Mouse (Mus musculus) lung, postnatal 4 days (tissue): Measurements from ENCODE around the gene Wrb.
"Not testable (repeated sequence)": the region's sequence is repeated elsewhere in the genome, so short reads cannot be mapped to it uniquely, and the experiment has no call there.

Source experiments
- DNase-seq, 2 experiments: peaks; one replicate each; pipeline ENCODE4 v3.0.0; 2021

Gene Wrb

DNA sequence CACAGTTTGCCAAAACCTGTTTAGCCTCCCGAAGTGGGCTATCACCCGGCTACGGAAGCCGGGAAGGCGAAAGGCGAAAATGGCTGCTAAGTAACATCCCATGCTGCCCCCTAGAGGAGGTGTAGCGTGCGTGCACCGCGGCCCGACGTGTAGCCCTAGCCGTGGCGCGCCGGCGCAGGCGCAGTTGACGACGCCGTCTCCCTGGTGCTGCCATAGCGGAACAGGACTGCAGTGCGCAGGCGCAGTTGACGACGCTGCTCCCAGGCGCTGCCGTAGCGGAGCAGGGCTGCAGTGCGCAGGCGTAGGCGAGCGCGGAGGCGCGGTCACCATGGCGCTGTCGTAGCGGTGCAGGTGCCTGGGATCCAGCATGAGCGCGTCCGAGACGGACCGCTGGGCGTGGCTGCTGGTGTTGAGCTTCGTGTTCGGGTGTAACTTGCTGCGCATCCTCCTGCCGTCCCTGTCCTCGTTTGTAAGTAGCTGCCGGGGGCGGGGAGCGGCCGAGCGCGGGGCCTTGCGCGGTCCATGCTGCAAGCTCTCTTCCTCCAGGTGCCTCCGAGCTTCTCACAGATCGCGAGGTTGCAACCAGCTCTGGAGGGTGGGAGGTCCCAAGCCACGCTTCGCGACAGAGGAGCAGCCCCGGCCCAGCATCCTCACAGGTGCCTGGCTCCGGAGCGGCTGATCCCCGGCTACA lies at the start of gene Wrb:
Wrb (plus strand) TSS at position 298 of the 691 bp plus-strand sequence.
- peak; percentile 100 for DNase-seq

DNA sequence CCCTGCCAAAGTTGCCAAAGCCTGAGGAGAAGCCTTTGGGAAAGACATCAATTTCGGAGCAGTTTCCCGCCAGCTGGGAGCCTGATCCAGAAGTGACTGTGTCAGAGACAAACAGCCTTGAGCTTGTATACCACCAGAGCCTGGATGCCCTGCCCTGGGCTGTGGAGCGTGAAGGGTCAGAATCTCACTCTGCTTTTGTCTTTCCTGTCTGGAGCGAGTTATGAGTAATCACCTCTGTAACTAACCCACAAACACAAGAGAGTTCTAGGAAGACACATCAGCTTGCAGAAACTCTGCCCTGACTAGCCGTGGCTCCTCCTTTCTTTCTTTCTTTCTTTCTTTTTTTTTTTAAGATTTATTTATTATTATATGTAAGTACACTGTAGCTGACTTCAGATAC lies 49.2 kb upstream of the Wrb start:
- no peak for DNase-seq

DNA sequence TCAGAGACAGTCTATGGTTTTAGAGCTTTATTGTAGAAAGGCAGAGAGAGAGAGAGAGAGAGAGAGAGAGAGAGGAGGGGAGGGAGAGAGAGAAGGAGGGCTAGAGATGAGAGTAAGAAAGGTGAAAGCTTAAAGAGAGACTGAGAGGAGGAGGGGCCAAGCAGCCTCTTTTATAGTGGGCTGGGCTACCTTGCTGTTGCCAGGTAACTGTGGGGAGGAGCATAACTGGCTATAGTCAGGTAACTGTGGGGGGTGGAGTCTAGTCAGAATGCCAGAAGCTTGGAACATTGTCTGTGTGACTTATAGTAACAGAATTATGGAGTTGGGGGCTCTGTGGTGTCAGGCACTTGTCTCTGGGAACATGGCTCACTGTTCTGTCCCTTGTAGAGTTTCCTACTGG lies 47.4 kb upstream of the Wrb start:
- not testable (repeated sequence) for DNase-seq

DNA sequence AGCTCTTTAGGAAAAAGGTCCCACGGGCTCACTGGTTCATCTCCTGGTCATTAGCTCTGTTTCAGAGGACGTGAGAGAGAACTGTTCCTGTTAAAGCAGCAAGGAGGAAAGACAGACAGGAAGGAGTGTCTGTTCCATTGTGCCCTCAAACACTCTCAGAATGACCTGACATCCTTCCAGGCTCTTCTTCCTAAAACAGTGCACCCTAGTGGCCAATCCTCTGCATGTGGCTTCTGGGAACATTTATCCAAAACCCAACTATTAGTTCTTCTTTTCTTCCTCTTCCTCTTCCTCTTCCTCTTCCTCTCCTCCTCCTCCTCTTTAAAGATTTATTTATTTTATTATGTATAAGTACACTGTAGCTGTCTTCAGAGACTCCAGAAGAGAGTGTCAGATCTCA lies 42.2 kb upstream of the Wrb start:
- peak in 1 of 2 experiments; percentile 43 for DNase-seq

DNA sequence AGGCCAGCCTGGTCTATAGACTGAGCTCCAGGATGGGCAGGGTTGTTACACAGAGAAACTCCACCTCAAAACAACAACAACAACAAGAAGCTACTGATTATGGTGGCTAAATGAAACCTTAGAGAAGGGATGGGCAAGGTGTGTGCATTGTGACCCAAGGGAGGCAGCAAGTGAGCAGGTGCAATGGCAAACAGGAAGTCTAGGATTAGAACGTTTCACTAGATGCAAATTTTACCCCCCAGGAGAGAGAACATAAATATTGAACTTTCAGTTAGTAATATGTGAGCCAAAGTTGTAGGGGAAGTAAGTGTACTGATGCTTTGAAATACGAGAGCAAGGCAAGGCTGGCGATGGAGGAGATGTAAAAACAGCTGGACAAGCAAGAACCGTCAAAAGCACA lies 35.5 kb upstream of the Wrb start:
- DNase-seq: no peak

DNA sequence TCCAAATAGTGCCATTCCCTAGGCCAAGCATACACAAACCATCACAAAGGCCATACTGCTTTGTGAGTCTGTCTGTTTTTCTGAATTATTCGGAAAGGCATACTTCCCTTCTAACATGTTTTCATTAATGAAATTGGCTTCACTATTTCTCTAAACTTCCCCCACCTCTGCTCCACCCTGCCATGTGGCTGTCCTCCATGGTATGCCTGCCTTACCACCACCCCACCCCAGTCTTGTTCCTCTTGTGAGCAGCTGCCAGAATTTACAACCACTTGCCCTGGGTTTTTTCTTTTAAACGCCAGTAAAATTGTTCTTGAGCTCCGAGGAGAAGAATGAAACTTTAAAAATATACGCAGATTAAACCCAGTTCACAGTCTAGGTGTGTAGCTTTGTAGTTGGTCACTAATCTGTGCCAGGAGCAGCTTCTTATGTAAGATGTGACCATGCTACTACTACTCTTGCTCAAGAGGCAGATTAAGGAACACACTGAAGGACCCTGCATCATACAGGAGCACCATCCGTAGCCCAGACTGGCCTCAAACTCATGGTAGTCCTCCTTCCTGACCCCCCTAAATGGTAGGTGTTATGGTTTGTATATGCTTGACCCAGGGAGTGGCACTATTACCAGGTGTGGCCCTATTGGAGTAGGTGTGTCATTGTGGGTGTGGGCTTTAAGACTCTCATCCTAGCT lies 34.4 kb upstream of the Wrb start:
- no peak for DNase-seq

DNA sequence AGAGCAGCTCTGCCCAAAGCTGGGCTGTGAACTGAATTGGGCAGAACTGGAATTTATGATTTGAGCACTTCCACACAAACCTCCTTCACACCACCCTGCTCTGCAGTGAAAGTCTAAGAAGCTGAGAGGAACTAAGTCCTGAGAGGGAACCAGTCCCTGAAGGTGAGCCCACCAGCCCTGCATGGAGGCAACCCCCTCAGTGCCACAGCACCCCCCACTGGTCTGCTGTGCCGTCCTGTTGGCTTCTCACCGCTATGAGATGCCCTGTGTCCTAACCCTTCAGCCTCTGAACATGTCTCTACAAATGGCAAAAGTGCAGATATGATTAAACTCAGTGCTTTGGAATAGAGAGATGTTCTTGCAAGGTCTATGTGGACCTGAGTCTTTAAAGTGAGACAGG lies 32.4 kb upstream of the Wrb start:
- no peak for DNase-seq

DNA sequence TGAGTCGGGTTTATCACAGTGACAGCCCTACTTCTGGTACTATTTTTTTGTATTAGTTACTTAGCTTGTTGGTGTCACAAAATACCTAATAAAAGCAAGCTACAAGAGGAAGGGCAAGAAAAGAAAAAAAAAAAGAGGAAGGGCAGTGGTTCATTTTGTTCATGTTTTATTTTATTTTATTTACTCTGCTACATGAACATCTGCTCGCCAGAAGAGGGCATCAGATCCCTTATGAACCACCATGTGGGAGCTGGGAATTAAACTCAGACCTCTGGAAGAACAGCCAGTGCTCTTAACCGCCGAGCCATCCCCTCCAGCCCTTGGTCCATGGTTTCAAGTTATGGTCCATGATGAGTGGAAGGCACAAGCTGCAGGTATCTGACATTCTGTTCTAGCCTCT lies 30.5 kb upstream of the Wrb start:
- DNase-seq: no peak

DNA sequence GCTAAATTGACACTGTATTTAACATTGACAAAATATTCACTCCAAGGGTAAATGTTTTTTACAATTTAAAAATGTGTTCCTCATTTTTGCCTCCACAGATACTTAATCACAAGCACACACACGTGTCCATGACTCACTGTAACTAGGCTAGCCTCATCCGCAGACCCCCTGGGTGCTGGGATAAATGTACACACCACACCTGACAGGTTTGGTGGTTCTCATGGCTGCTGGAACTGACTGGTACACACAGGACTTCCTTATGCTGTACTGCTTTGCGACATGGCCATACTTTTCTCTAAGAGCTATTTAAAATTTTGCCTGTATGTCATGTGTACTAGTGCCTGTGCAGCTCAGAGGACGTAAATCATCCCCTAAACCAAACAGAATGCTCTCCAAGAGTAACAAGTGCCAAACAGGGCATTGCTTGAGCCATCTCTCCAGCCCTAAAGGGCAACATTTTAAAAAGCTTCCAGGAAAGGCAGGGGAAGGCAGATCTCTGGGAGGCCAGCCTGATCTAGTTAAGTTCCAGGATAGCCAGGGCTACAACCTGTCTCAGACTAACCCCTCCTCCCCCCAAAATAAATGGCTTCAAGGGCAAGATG lies 25.1 kb upstream of the Wrb start:
- DNase-seq: no peak

DNA sequence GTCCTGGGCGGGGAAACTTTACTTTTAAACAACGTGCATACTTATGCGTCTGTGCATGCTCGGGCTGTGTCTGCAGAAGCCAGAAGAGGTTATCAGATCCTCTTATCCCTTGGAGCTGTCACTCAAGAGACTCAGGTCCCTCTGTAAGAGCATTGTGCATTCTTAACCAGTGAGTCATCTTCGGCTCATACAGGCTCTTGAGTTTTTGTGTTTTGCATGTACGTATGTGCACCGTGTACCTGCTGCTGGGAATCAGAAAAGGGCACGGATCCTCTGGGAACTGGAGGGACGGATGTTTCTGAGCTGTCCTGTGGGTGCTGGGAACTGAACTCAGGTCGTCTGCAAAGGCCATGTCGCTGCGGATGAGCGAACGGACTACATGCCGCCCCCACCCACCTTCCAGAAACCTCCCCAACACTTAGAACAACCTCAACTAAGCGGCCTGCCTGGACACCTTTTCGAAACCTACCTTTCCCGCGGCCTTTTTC lies 18.5 kb upstream of the Wrb start:
- peak; percentile 35 to 41 for DNase-seq

DNA sequence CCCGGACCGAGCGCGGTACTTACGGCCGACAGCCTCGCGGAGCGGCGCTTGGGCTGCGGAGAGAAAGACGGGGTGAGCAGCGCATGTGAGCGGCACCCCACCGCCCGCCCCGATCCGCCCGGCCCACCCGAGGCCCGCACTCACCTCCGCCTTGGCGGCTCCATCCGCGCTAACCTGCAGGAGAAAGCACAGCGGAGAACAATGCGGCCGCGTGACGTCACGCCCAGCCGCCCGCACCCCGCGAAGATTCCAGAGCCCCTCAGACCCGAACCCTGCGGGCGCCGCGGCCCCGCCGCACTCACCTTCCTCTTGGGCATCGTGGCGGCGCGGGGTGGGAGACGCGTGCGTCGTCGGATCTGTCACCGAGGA lies 17.9 kb upstream of the Wrb start:
- DNase-seq: no peak

DNA sequence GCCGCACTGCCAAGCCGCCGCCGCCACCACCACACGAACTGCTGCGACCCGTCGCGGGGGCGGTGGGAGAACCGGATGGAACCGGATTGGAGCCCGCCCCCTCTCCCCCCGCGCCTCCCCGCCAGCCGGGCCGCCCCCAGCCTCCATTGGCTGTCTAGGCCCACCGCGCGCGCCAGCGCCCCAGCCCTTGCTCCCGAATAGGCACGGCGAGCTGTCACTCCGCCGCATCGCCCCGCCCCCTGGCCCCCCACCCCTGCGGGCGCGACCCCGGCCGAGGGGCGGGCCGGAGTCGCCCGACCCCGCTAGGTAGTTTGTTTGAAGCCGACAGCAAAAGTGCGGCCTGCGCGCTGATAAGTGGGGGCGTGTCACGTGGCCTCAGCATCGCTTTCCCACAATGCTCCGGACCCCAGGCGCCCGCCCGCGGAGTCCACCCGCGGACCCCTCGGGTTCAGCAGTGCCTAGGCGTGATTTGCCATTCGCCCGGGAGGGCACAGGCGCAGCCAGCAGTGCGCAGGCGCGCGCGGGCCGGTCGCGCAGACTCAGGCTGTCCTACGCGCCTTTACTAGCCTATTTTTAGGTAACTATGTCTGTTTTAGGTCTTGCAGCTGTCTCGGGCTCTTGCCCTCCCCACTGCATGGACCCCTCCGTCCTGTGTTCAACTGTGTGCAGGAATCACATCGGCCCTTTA lies 17.4 kb upstream of the Wrb start, which contains the start of gene Hmgn1:
Hmgn1 (minus strand) TSS at position 73 of the 688 bp plus-strand sequence.
- DNase-seq: peak; percentile 97 to 99

DNA sequence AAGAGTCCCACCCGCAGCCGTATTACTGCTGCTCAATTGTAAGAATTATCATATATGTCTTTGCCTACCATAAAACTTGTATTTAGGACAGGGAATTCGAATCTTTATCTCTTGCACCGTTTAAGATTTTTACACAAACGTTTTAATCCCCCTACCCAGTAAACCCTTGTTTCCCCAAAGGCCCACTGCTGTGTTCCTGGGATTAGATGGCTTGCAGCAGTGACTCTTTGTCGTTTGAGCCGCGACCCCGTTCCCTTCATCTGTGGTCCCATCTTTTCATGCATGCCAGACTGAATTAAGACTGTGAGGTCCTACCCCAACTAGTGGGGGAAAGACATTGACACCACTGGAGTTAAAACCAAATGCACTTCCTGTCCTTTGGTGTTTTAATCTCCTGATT lies 16.7 kb upstream of the Wrb start:
- DNase-seq: no peak

DNA sequence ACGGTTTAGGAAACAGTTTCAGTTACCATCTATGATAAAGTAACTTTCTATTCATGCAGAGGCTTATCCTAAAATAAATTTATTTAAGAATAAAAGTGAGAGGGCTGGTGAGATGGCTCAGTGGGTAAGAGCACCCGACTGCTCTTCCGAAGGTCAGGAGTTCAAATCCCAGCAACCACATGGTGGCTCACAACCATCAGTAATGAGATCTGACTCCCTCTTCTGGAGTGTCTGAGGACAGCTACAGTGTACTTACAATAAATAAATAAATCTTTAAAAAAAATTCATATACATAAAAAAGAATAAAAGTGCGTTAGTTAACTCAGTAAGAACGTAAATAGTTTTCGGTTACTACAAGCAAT lies 478 bp upstream of the Wrb start:
- not testable (repeated sequence) for DNase-seq

DNA sequence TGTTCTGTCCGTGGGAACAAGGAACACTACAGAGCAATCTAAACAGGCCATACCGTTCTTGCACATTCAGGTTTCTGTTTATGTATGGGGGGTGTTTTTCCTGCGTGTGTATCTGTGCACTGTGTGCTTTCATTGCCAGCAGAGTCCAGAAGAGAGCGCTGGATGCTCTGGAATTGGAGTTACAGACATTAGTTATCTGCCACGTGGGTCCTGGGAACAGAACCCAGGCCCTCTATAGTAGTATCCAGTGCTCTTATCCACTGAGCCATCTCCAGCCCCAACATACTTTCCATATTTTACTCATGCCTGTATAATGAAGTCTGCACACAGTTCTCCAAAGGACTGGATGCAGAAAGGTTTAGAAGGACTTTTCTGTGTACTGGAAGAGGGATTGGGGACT lies 607 bp downstream of the Wrb start:
- no peak for DNase-seq

DNA sequence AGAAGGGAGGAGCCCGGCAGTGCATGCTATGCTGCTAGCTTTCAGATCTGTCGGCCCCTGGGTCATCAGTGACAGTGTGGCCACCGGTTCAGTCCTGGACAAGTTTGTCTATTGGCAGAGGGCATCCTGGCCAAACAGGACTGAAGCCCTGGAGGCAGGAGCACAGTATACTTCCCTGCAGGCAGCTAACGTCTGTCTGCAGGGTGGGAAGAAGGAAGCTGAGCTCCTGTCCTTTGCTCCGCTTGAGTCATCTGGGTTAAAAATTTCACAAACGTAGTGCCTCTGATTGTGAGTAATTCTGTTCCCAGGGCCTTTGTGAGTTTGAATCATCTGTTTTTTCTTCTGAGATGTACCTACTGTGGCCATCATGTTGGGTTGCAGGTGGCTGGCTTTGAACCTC lies 3.6 kb downstream of the Wrb start:
- DNase-seq: no peak

DNA sequence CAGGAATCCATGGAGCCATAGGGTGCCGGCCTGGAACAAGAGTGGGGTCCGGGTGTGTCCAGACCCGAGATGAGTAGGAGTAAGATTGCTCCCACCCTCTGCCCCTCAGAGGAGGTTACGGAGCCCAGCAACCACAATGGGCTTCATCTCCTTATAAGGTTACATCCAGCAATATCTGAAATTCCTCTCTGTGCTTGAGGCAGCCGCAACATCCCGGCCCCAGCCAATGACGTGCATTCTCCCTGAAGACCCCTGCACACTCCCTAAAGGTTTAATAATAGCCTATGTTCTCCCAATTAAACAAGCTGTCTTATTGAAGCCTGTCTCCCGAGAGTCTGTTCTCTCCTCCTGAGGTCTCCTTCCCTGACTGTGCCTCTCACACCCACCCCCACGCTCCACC lies 4.1 kb downstream of the Wrb start:
- no peak for DNase-seq

DNA sequence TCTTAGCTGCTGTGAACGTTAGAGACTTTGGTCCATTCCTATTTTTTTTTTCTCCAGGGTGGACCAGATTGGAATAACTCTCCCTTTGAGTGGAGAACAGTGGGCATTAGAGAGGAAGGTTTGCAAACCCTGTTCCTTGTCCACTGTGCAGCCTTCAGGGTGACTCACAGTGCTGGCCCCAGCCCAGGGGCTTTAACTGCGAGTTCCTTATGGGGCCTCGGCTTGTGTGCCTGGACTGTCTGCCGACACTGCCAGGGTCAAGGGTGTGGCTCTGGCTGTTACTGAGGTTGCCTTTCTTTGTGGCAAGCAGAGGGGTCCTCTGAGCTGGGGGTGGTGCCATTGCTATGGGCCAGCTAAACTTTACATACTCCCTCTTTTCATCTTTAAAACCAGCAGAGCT lies 5.8 kb downstream of the Wrb start:
- peak; percentile 20 to 34 for DNase-seq

DNA sequence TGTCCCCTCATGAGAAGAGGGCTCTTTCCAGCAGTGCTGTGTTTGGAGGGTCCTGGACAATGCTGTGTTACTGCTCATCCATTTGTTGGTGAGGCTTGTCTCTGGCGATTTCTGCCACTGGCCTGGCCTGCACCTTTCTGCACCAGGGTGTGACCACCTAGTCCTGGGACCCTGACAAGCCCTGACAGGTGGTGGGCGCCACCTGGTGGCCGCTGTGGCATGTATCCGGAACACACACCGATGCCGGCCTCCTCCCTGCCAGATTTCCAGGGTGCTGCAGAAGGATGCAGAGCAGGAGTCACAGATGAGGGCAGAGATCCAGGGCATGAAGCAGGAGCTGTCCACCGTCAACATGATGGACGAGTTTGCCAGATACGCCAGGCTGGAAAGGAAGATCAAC lies 6.3 kb downstream of the Wrb start:
- DNase-seq: peak; percentile 76 to 82

DNA sequence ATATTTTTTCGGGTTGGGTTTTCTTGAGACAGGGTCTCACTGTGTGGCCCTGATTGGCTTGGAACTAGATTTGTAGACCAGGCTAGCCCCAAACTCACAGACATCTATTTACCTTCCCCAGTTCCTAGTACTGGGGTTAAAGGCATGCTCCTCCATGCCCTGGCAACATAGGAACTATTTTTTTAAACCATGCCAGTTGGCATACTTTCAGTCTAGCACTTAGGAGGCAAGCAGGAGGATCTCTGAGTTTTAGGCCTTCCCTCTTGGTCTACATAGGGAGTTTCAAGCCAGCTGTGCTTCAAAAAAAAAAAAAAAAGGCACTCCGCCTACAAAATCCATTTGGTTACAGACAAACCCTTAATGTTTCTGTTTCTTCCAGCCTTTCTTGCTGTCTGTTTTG lies 9.3 kb downstream of the Wrb start:
- no peak for DNase-seq

DNA sequence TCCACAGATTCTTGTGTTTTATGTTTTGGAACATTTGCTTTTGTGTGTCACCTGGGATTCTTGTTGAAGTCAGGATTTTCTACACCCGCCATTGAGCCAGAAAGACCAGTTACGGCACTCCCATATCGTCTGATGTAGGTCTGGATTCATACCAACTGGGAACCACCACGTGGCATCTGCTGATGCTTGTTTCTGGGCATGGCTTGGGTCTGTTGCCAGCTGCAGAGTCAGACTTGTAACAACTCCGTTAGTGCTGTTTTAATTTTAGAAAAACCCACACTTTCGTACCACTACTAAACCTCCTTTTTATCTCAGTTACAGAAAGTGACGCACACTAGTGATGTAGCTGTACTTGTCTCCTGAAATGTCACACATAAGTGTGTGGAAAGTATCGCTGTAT lies 10.8 kb downstream of the Wrb start:
- DNase-seq: no peak

DNA sequence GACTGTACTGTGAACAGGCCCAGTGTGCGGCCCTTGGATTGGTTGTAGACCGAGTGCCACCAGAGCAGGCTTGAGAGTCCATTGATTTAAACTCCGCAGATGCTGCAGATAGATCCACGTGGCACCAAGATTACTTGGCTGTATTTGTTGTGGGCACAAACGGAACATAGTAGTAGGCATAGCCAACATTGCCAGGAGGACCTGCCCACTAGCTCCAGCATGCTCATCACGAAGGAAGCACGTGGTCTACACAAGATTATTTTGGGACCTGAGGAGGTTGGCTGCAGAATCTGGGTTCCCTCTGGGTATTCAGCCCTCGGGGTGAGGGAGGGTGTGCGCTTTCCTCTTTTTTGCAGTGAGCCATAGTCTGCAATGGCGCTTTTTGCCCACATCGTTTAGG lies 12.0 kb downstream of the Wrb start:
- DNase-seq: no peak

DNA sequence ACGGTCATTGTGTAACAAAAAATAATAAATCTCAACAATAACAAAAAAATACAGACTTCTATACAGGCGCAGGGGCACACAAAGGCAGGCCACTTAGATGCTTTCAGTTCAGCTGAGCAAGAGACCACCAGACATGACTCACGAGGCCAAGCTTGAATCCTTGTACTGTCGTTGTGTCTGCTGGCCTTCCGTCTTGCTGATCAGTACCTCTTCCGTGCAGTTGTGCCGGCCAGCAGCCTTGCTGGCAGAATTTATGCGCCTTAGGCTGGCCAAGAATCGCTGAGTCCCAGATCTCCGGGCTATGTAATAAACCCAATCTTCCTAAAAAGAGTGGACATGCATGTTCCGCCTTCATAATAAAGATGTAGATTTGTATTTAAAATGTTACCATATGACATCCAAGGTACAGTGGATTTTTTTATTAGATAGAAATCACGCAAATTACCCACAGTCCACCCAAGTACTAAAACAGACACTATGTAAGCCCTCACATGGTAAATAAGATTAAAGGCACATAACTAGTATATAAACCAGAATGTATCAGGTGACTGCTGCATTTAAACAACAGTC lies 13.4 kb downstream of the Wrb start:
- DNase-seq: no peak
